Mouse (Mus musculus) ES-E14 (cell line): ENCODE measurements at regions not wholly inside any gene's neighbourhood (a gene's known extent, or its start where the extent isn't known, plus 50 kb on each side); places are given as distances from the start of the nearest gene placed in this dataset.

Source experiments
- DNase-seq: peaks from one replicate; pipeline ENCODE4 v3.0.0-alpha.2; 2013; ENCODE audit warnings: low read depth, low spot score
- H3K27ac ChIP-seq: 2 replicates; pipeline ENCODE4 v1.5.1; 2012; ENCODE audit warnings: low read depth, mild to moderate bottlenecking, low read length, moderate library complexity, mixed read lengths; ENCODE audit not compliant: poor library complexity, insufficient read depth, severe bottlenecking
- H3K36me3 ChIP-seq: 2 replicates; pipeline ENCODE4 v1.6.1; 2012; ENCODE audit warnings: mild to moderate bottlenecking, low read length, moderate library complexity, mixed read lengths; ENCODE audit not compliant: control insufficient read depth, poor library complexity, insufficient read depth, severe bottlenecking
- H3K4me1 ChIP-seq, 2 experiments: fragments of 150-350 bp in 1 of 2; sonication (generic) in 1 of 2; 2 replicates each; pipeline ENCODE4 v1.6.1; 2012; ENCODE audit warnings: low read length in 2 of 2, mild to moderate bottlenecking in 1 of 2, mixed read lengths in 1 of 2; ENCODE audit not compliant: control insufficient read depth in 2 of 2, insufficient read depth in 2 of 2, poor library complexity in 1 of 2
- H3K4me3 ChIP-seq, 2 experiments: fragments of 150-350 bp in 1 of 2; sonication (generic) in 1 of 2; 2 replicates each; pipeline ENCODE4 v1.5.1; 2012; ENCODE audit warnings: low read length in 2 of 2, low read depth in 1 of 2, mild to moderate bottlenecking in 1 of 2, mixed read lengths in 1 of 2; ENCODE audit not compliant: insufficient read depth in 1 of 2, poor library complexity in 1 of 2, severe bottlenecking in 1 of 2
- H3K9ac ChIP-seq: 2 replicates; pipeline ENCODE4 v1.6.1; 2012; ENCODE audit warnings: low read depth, mild to moderate bottlenecking, low read length, mixed read lengths; ENCODE audit not compliant: poor library complexity, insufficient read depth, severe bottlenecking
- H3K9me3 ChIP-seq: fragments of 150-350 bp; sonication (generic); 2 replicates; pipeline ENCODE4 v1.6.1; 2012; ENCODE audit warnings: low read depth, mild to moderate bottlenecking, low read length; ENCODE audit not compliant: control insufficient read depth, insufficient read depth
- CHD2 ChIP-seq: IDR thresholded peaks from 2 replicates; pipeline ENCODE4 v1.6.1; 2014; ENCODE audit warnings: mild to moderate bottlenecking, low read depth, low read length, inconsistent platforms
- HCFC1 ChIP-seq: IDR thresholded peaks from 2 replicates; pipeline ENCODE4 v1.6.1; 2012; ENCODE audit warnings: low read length, inconsistent platforms, borderline replicate concordance; ENCODE audit not compliant: insufficient read depth
- MAFK ChIP-seq: IDR thresholded peaks from 2 replicates; pipeline ENCODE4 v1.6.1; 2014; ENCODE audit warnings: mild to moderate bottlenecking, low read depth, low read length, inconsistent platforms; ENCODE audit not compliant: insufficient read depth
- ZC3H11A ChIP-seq: IDR thresholded peaks from 2 replicates; pipeline ENCODE4 v1.6.1; 2012; ENCODE audit warnings: low read depth, mild to moderate bottlenecking, inconsistent platforms, low read length, borderline replicate concordance
- ZNF384 ChIP-seq: IDR thresholded peaks from 2 replicates; pipeline ENCODE4 v1.6.1; 2012; ENCODE audit warnings: low read depth, low read length, inconsistent platforms
- in situ Hi-C, 2 experiments: fragments of 600-800 bp; cut with MboI; formaldehyde crosslinking; loops; one replicate each; pipeline ENCODE4 v1.15.1; 2025; ENCODE audit warnings: low sequenced_read_pairs in 2 of 2, inconsistent platforms in 1 of 2; ENCODE audit not compliant: unreplicated experiment in 2 of 2

DNA sequence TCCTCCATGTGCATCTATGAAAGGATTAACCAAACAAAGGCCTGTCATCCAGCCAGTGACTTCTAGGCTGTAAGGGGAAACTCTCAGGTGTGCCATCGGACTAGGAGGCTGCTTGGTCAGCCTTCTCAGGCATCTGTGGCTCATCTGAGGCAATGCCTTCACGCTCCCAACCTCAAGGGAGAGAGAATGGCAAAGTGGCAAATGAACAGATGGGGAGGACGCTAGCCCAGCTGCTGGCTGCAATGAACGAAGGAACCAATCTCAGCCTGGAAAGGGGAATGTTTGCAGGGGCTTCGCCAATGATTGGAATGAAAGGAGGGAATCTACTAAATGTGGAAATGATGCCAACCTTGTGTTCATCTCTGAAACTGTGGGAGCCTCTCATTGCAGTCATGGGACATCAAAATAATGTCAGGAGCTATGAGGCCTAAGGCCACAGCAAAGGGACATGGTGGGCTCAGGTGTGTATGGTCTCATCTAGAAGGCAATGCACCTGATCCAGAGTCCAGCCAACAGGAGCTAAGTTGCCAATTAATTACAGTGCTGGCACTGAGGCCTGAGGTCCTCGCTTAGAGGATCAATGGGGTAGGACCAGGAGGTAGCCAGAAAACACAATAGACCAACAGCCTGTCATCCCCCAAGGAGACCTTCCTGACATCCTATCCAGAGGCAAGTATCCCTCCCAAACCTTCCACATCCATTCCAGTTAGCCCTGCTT is 108.9 kb upstream of the Ptprt start:
- no peak overlapping the region for H3K4me3 ChIP-seq
- no peak overlapping the region for H3K27ac ChIP-seq
- no peaks in the 10 kb centered on the region for H3K9me3 ChIP-seq
- TF ChIP-seq MAFK: no peak
- TF ChIP-seq HCFC1: no peak
- TF ChIP-seq ZC3H11A: no peak
- TF ChIP-seq CHD2: no peak
- TF ChIP-seq ZNF384: no peak
- no peaks in the 10 kb centered on the region for H3K36me3 ChIP-seq
- H3K4me1 ChIP-seq: no peaks in the 10 kb centered on the region
- in situ Hi-C loops: no loop called here
- no peak overlapping the region for H3K9ac ChIP-seq
- DNase-seq: no peak

- Histone ChIP-seq H3K4me3 (no peak overlapping the region), H3K27ac (no peak overlapping the region), H3K9ac (no peak overlapping the region), H3K9me3 (no peaks in the 10 kb centered on the region), H3K4me1 (no peaks in the 10 kb centered on the region), H3K36me3 (no peaks in the 10 kb centered on the region)
- in situ Hi-C loops: no loop called here
- TF ChIP-seq MAFK (no peak), HCFC1 (no peak), ZC3H11A (no peak), CHD2 (no peak), ZNF384 (no peak)
- no peak for DNase-seq
Observed at GRCm38 (mm10) chr2:162764059-162764458, 103.1 kb upstream of the Ptprt start.

DNA sequence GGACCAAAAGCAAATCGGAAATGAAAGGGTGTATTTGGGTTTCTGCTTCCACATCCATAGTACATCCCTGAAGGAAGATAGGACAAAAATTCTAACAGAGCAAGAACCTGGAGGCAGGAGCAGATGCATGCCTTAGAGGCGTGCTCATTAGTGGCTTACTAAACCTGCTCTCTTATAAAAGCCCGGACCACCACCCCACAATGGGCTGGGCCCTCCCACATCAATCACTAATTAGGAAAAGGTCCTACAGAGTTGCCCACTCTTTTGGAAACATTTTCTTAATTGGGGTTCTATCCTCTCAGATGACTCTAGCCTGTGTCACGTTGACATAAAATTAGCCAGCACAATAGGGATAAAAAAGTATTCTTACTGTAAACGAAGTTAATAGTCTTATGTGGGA is 79.6 kb upstream of the Ptprt start:
- Histone ChIP-seq H3K4me3 (no peak overlapping the region), H3K9ac (no peak overlapping the region), H3K36me3 (no peaks in the 10 kb centered on the region), H3K4me1 (no peaks in the 10 kb centered on the region), H3K27ac (no peak overlapping the region), H3K9me3 (no peaks in the 10 kb centered on the region)
- no peak for DNase-seq
- in situ Hi-C loops: no loop called here
- TF ChIP-seq HCFC1 (no peak), ZNF384 (no peak), CHD2 (no peak), ZC3H11A (no peak), MAFK (no peak)

DNA sequence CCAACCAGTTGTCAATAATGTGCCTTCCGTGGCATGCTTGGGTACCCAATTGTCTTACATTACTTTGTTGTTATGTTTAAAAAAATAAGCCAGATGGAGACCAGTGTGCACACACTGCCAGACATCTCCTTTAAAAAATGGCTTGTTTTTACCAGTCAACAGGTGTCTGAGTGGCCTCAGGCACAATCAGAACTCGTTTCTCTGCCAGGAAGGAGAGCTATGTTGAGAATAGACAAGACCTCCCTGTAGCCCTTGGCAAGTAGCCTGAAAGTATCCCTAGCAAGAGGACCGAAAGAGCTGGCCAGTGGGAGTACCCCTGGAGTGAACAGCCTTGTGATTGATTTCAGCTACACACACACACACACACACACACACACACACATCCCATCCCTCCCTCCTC is 74.8 kb upstream of the Ptprt start:
- no peak overlapping the region for H3K9ac ChIP-seq
- H3K36me3 ChIP-seq: no peaks in the 10 kb centered on the region
- no peaks in the 10 kb centered on the region for H3K4me1 ChIP-seq
- no peak overlapping the region for H3K4me3 ChIP-seq
- H3K27ac ChIP-seq: no peak overlapping the region
- no peaks in the 10 kb centered on the region for H3K9me3 ChIP-seq
- TF ChIP-seq ZNF384 (no peak), MAFK (no peak), ZC3H11A (no peak), CHD2 (no peak), HCFC1 (no peak)
- in situ Hi-C loops: no loop called here
- DNase-seq: no peak

GRCm38 (mm10) chr2:162734286-162734685 is 73.3 kb upstream of the Ptprt start:
- in situ Hi-C loops: no loop called here
- TF ChIP-seq ZNF384: no peak
- TF ChIP-seq HCFC1: no peak
- no peak for TF ChIP-seq ZC3H11A
- TF ChIP-seq CHD2: no peak
- no peak for TF ChIP-seq MAFK
- Histone ChIP-seq H3K27ac (no peak overlapping the region), H3K9ac (no peak overlapping the region), H3K36me3 (no peaks in the 10 kb centered on the region), H3K4me3 (no peak overlapping the region), H3K4me1 (no peaks in the 10 kb centered on the region), H3K9me3 (no peaks in the 10 kb centered on the region)
- DNase-seq: no peak
